Mouse (Mus musculus): ENCODE results near the gene Ift122. TPM values are rescaled to one million over a fixed set of nuclear protein-coding genes. Genes with fewer than 3 reads are reported as not detected.
"Not testable (repeated sequence)": the region's sequence is repeated elsewhere in the genome, so short reads cannot be mapped to it uniquely, and the experiment has no call there.

Gene Ift122
- polyA plus RNA-seq, 1 experiment: 3.6 TPM

GRCm38 (mm10) chr6:115865246-115865645, 12.0 kb downstream of the Ift122 start:
- H3K27ac ChIP-seq (ENCODE audit: control insufficient read depth, insufficient read depth, low read depth, low read length, poor library complexity): no peak overlapping the region
- WGBS: 87% methylated on average over 4 of the region's 4 CpGs
- TF ChIP-seq POLR2A (IDR thresholded peaks at IDR 0.05; ENCODE audit: borderline replicate concordance, control insufficient read depth, low read depth, low read length) (no peak), CTCF (IDR thresholded peaks at IDR 0.05; ENCODE audit: control insufficient read depth, insufficient read depth, low read length) (no peak)

GRCm38 (mm10) chr6:115867157-115867556, 13.9 kb downstream of the Ift122 start:
- H3K4me3 ChIP-seq (replicated peaks; ENCODE audit: control insufficient read depth, low read depth, low read length); H3K4me1 ChIP-seq (ENCODE audit: control insufficient read depth, insufficient read depth, low read length); H3K27ac ChIP-seq (ENCODE audit: control insufficient read depth, insufficient read depth, low read depth, low read length, poor library complexity): not testable (repeated sequence)
- no CpG with 5 or more reads among the region's 3 CpGs for WGBS

More at GRCm38 (mm10) chr6:115865246-115865645, 12.0 kb downstream of the Ift122 start:
- Histone ChIP-seq H3K4me3 (replicated peaks; ENCODE audit: control insufficient read depth, low read depth, low read length) (no peak overlapping the region), H3K4me1 (ENCODE audit: control insufficient read depth, insufficient read depth, low read length) (no peaks in the 10 kb centered on the region)

GRCm38 (mm10) chr6:115871318-115871717, 18.0 kb downstream of the Ift122 start:
- no CpG with 5 or more reads among the region's 3 CpGs for WGBS

GRCm38 (mm10) chr6:115877239-115877638, 24.0 kb downstream of the Ift122 start:
- Histone ChIP-seq H3K4me3 (replicated peaks; ENCODE audit: control insufficient read depth, low read depth, low read length) (no peak overlapping the region), H3K4me1 (ENCODE audit: control insufficient read depth, insufficient read depth, low read length) (peaks cover 3% of the 10 kb centered on the region; the same call in 1 of the 2 replicates), H3K27ac (ENCODE audit: control insufficient read depth, insufficient read depth, low read depth, low read length, poor library complexity) (no peak overlapping the region)
- 33% methylated on average over 2 of the region's 2 CpGs for WGBS
- no peak for TF ChIP-seq POLR2A (IDR thresholded peaks at IDR 0.05; ENCODE audit: borderline replicate concordance, control insufficient read depth, low read depth, low read length)
- no peak for TF ChIP-seq CTCF (IDR thresholded peaks at IDR 0.05; ENCODE audit: control insufficient read depth, insufficient read depth, low read length)

More at GRCm38 (mm10) chr6:115871318-115871717, 18.0 kb downstream of the Ift122 start:
- H3K4me1 ChIP-seq (ENCODE audit: control insufficient read depth, insufficient read depth, low read length); H3K27ac ChIP-seq (ENCODE audit: control insufficient read depth, insufficient read depth, low read depth, low read length, poor library complexity); H3K4me3 ChIP-seq (replicated peaks; ENCODE audit: control insufficient read depth, low read depth, low read length): not testable (repeated sequence)

GRCm38 (mm10) chr6:115878694-115879093, 25.4 kb downstream of the Ift122 start:
- WGBS: 77% methylated on average over 6 of the region's 6 CpGs
- TF ChIP-seq CTCF (IDR thresholded peaks at IDR 0.05; ENCODE audit: control insufficient read depth, insufficient read depth, low read length): no peak
- TF ChIP-seq POLR2A (IDR thresholded peaks at IDR 0.05; ENCODE audit: borderline replicate concordance, control insufficient read depth, low read depth, low read length): no peak
- Histone ChIP-seq H3K4me3 (replicated peaks; ENCODE audit: control insufficient read depth, low read depth, low read length) (no peak overlapping the region), H3K27ac (ENCODE audit: control insufficient read depth, insufficient read depth, low read depth, low read length, poor library complexity) (no peak overlapping the region), H3K4me1 (ENCODE audit: control insufficient read depth, insufficient read depth, low read length) (peaks cover 3% of the 10 kb centered on the region; the same call in 1 of the 2 replicates)

- TF ChIP-seq CTCF (IDR thresholded peaks at IDR 0.05; ENCODE audit: control insufficient read depth, insufficient read depth, low read length) (no peak), POLR2A (IDR thresholded peaks at IDR 0.05; ENCODE audit: borderline replicate concordance, control insufficient read depth, low read depth, low read length) (no peak)
- peaks cover 3% of the 10 kb centered on the region; the same call in 1 of the 2 replicates for H3K4me1 ChIP-seq (ENCODE audit: control insufficient read depth, insufficient read depth, low read length)
- WGBS: 62% methylated on average over 6 of the region's 6 CpGs
- no peak overlapping the region for H3K27ac ChIP-seq (ENCODE audit: control insufficient read depth, insufficient read depth, low read depth, low read length, poor library complexity)
- H3K4me3 ChIP-seq (replicated peaks; ENCODE audit: control insufficient read depth, low read depth, low read length): no peak overlapping the region
Measured at GRCm38 (mm10) chr6:115879736-115880135, 26.5 kb downstream of the Ift122 start.

- 83% methylated on average over 8 of the region's 8 CpGs for WGBS
- Histone ChIP-seq H3K4me1 (ENCODE audit: control insufficient read depth, insufficient read depth, low read length) (peaks cover 3% of the 10 kb centered on the region; the same call in 1 of the 2 replicates), H3K4me3 (replicated peaks; ENCODE audit: control insufficient read depth, low read depth, low read length) (no peak overlapping the region), H3K27ac (ENCODE audit: control insufficient read depth, insufficient read depth, low read depth, low read length, poor library complexity) (no peak overlapping the region)
- no peak for TF ChIP-seq POLR2A (IDR thresholded peaks at IDR 0.05; ENCODE audit: borderline replicate concordance, control insufficient read depth, low read depth, low read length)
Measured at GRCm38 (mm10) chr6:115880751-115881150, 27.5 kb downstream of the Ift122 start.

- Histone ChIP-seq H3K27ac (ENCODE audit: control insufficient read depth, insufficient read depth, low read depth, low read length, poor library complexity) (no peak overlapping the region), H3K4me3 (replicated peaks; ENCODE audit: control insufficient read depth, low read depth, low read length) (no peak overlapping the region), H3K4me1 (ENCODE audit: control insufficient read depth, insufficient read depth, low read length) (peaks cover 5% of the 10 kb centered on the region; the same call in 1 of the 2 replicates)
- TF ChIP-seq CTCF (IDR thresholded peaks at IDR 0.05; ENCODE audit: control insufficient read depth, insufficient read depth, low read length) (no peak), POLR2A (IDR thresholded peaks at IDR 0.05; ENCODE audit: borderline replicate concordance, control insufficient read depth, low read depth, low read length) (no peak)
Measured at GRCm38 (mm10) chr6:115884018-115884417, 30.7 kb downstream of the Ift122 start.

GRCm38 (mm10) chr6:115886894-115887293, 33.6 kb downstream of the Ift122 start:
- no peak for TF ChIP-seq CTCF (IDR thresholded peaks at IDR 0.05; ENCODE audit: control insufficient read depth, insufficient read depth, low read length)
- no peak for TF ChIP-seq POLR2A (IDR thresholded peaks at IDR 0.05; ENCODE audit: borderline replicate concordance, control insufficient read depth, low read depth, low read length)
- no peak overlapping the region for H3K27ac ChIP-seq (ENCODE audit: control insufficient read depth, insufficient read depth, low read depth, low read length, poor library complexity)
- no peak overlapping the region for H3K4me3 ChIP-seq (replicated peaks; ENCODE audit: control insufficient read depth, low read depth, low read length)
- H3K4me1 ChIP-seq (ENCODE audit: control insufficient read depth, insufficient read depth, low read length): peaks cover 2% of the 10 kb centered on the region; the same call in 1 of the 2 replicates
- WGBS: 20% methylated on average over 4 of the region's 4 CpGs
